ENCODE assay signal across 8 mouse cellular contexts in the genomic region with DNA sequence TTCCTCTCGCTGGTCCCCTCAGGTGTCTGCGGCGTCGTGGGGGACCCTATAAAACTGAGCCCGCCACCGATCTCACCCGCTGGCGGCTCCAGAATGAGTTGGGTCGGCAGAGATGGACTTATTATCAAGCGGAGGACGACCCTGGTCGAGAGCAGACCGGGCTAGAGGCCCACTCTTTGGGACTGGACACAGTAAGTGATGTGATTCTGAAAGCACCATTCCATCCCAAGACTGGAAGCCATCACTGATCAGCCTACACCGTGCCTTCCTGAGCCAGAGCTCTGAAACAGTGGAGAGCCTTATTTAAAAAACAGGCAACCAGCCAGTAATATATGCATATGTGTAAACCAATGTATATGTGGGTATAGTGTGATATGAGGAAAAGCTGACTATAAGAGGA. TPM values are rescaled to one million over a fixed set of nuclear protein-coding genes. Genes with fewer than 3 reads are reported as not detected.
DNase-seq lines count a peak whose midpoint lies in the region; ATAC-seq and TF ChIP-seq lines count a peak whose summit lies in the region.

No protein-coding gene starts in this region.

- H3K27ac ChIP-seq in heart, embryonic 14.5 days (replicated peaks in 1 of 2; ENCODE audit: control insufficient read depth in 1 of 2, insufficient read depth in 1 of 2, low read depth in 2 of 2, low read length in 2 of 2), result peak overlapping the region; percentile 28 to 48; a peak in 3 of 4 replicates
- peak overlapping the region; percentile 27 for H3K27ac ChIP-seq in heart, postnatal 0 days (ENCODE audit: low read depth)
- peak overlapping the region; percentile 21; the same call in 1 of the 2 replicates for H3K27ac ChIP-seq in midbrain, embryonic 11.5 days (ENCODE audit: low read depth, low read length)

- H3K4me2 ChIP-seq in heart, embryonic 14.5 days (ENCODE audit: low read length), result peak overlapping the region; percentile 90
- H3K4me2 ChIP-seq in heart, postnatal 0 days (ENCODE audit: low read depth, low read length), result peak overlapping the region; percentile 86
- H3K4me2 ChIP-seq in midbrain, embryonic 11.5 days, result peak overlapping the region; percentile 78

- DNase-seq in heart, postnatal 36 days, result no peak
- DNase-seq in MN1 (ENCODE audit: low spot score), result peak; percentile 31
- no peak for DNase-seq in heart, postnatal 0 days (ENCODE audit: low spot score)
- DNase-seq in midbrain, embryonic 11.5 days (ENCODE audit: low spot score, missing footprints), result no peak
- DNase-seq in layer of hippocampus, postnatal 14 days (ENCODE audit: low spot score in 2 of 2), result no peak
- DNase-seq in urinary bladder, postnatal 10 days (ENCODE audit: low spot score), result no peak
- no peak for DNase-seq in right cerebral cortex, postnatal 4 days

- no peaks in the 10 kb centered on the region for H3K9me3 ChIP-seq in heart, embryonic 14.5 days (ENCODE audit: control insufficient read depth, low read length)
- H3K9me3 ChIP-seq in heart, postnatal 0 days (replicated peaks; ENCODE audit: control insufficient read depth, low read length), result no peaks in the 10 kb centered on the region
- H3K9me3 ChIP-seq in midbrain, embryonic 11.5 days (ENCODE audit: control insufficient read depth, low read length), result no peaks in the 10 kb centered on the region

- intact Hi-C loops in heart, postnatal 36 days (cut with DNase I), result loop anchor here (5.0 kb wide), 1 partner anchor 205 kb away; no protein-coding TSS in a partner anchor

- peak overlapping the region; percentile 74 for H3K9ac ChIP-seq in heart, embryonic 14.5 days (ENCODE audit: low read length)
- H3K9ac ChIP-seq in heart, postnatal 0 days (replicated peaks; ENCODE audit: low read depth, low read length), result peak overlapping the region; percentile 45; the same call in 1 of the 2 replicates
- H3K9ac ChIP-seq in midbrain, embryonic 11.5 days (ENCODE audit: low read length), result peak overlapping the region; percentile 73

- 1% methylated on average over 14 of the region's 14 CpGs for WGBS in heart, embryonic 14.5 days
- WGBS in heart, postnatal 0 days, result 3% methylated on average over 14 of the region's 14 CpGs
- whole genome bisulfite sequencing in midbrain, embryonic 11.5 days, result 2% methylated on average over 14 of the region's 14 CpGs

- TF ChIP-seq EP300 in heart, postnatal 0 days (IDR thresholded peaks at IDR 0.05; ENCODE audit: low read depth), result no peak

- H3K4me1 ChIP-seq in heart, embryonic 14.5 days (ENCODE audit: control insufficient read depth in 2 of 2, insufficient read depth in 2 of 2, low read length in 2 of 2), result 0 out of 4 replicates have a peak, but pooled peaks cover 2 to 7% of the 10 kb centered on the region in 2 experiments
- H3K4me1 ChIP-seq in heart, postnatal 0 days (ENCODE audit: control insufficient read depth, insufficient read depth), result peaks cover 13% of the 10 kb centered on the region
- H3K4me1 ChIP-seq in midbrain, embryonic 11.5 days (ENCODE audit: control insufficient read depth, insufficient read depth, low read length), result peaks cover 14% of the 10 kb centered on the region

- no peak for ATAC-seq in heart, embryonic 14.5 days (ENCODE audit: insufficient number of reproducible peaks, insufficient read depth, low FRiP score, low read depth)
- no peak for ATAC-seq in heart, postnatal 0 days (ENCODE audit: insufficient read depth, low read depth)
- no peak; the same call in 1 of the 2 replicates for ATAC-seq in midbrain, embryonic 11.5 days (ENCODE audit: low FRiP score)

- TF ChIP-seq CTCF in heart, postnatal 0 days (IDR thresholded peaks at IDR 0.05; ENCODE audit: low read depth), result no peak

- no peaks in the 10 kb centered on the region for H3K27me3 ChIP-seq in heart, embryonic 14.5 days (ENCODE audit: control insufficient read depth, insufficient read depth, low read length)
- no peaks in the 10 kb centered on the region for H3K27me3 ChIP-seq in heart, postnatal 0 days (ENCODE audit: control insufficient read depth, insufficient read depth, low read length)
- H3K27me3 ChIP-seq in midbrain, embryonic 11.5 days (ENCODE audit: control insufficient read depth, insufficient read depth, low read length), result no peaks in the 10 kb centered on the region

- H3K36me3 ChIP-seq in heart, embryonic 14.5 days (ENCODE audit: control insufficient read depth, insufficient read depth, low read length), result peaks cover 33% of the 10 kb centered on the region
- H3K36me3 ChIP-seq in heart, postnatal 0 days (replicated peaks; ENCODE audit: control insufficient read depth, insufficient read depth, low read length), result peaks cover 24% of the 10 kb centered on the region; the same call in 1 of the 2 replicates
- H3K36me3 ChIP-seq in midbrain, embryonic 11.5 days (ENCODE audit: control insufficient read depth, insufficient read depth, low read length), result peaks cover 2% of the 10 kb centered on the region; the same call in 1 of the 2 replicates

- peak overlapping the region; percentile 56 to 70 for H3K4me3 ChIP-seq in heart, embryonic 14.5 days (ENCODE audit: control insufficient read depth in 1 of 2, insufficient read depth in 1 of 2, low read depth in 1 of 2, low read length in 2 of 2)
- peak overlapping the region; percentile 59 for H3K4me3 ChIP-seq in heart, postnatal 0 days (ENCODE audit: low read depth, low read length)
- peak overlapping the region; percentile 56 for H3K4me3 ChIP-seq in midbrain, embryonic 11.5 days (ENCODE audit: low read depth, low read length)

RNA-seq across cellular contexts. Expression of a gene that starts 0.4 kb away (rescaled TPM):
- polyA plus RNA-seq in heart, embryonic 14.5 days (2014; fragmentation: Nextera tagmentation; extraction: Ambion mirVana), result 5.3 and 11.6 TPM in 2 replicates
- 1 to 10 TPM; 8.0 to 8.2 TPM for total RNA-seq in heart, postnatal 36 days (2021)
- 4.9 and 9.0 TPM in 2 replicates for total RNA-seq in heart, postnatal 0 days (2014; rRNA removed; ENCODE audit: low replicate concordance)
- 5.7 and 7.8 TPM in 2 replicates for polyA plus RNA-seq in heart, postnatal 0 days (2015; fragmentation: Nextera tagmentation; extraction: Ambion mirVana)
- polyA plus RNA-seq in midbrain, embryonic 11.5 days (2014; fragmentation: Nextera tagmentation; extraction: Ambion mirVana), result 43.7 and 47.4 TPM in 2 replicates
- total RNA-seq in layer of hippocampus, postnatal 14 days (2021), result 10 to 100 TPM; 60.9 to 73.6 TPM

RNA-seq across cellular contexts. Expression of a gene that starts 30.2 kb away (rescaled TPM):
- not detected in 2 replicates for polyA plus RNA-seq in heart, embryonic 14.5 days (2014; fragmentation: Nextera tagmentation; extraction: Ambion mirVana)
- total RNA-seq in heart, postnatal 36 days (2021), result not detected
- not detected in 2 replicates for total RNA-seq in heart, postnatal 0 days (2014; rRNA removed; ENCODE audit: low replicate concordance)
- not detected in 2 replicates for polyA plus RNA-seq in heart, postnatal 0 days (2015; fragmentation: Nextera tagmentation; extraction: Ambion mirVana)
- not detected in 2 replicates for polyA plus RNA-seq in midbrain, embryonic 11.5 days (2014; fragmentation: Nextera tagmentation; extraction: Ambion mirVana)
- not detected for total RNA-seq in layer of hippocampus, postnatal 14 days (2021)

RNA-seq across cellular contexts. Expression of a gene that starts 43.6 kb away (rescaled TPM):
- polyA plus RNA-seq in heart, embryonic 14.5 days (2014; fragmentation: Nextera tagmentation; extraction: Ambion mirVana), result 2.4 and 3.1 TPM in 2 replicates
- total RNA-seq in heart, postnatal 36 days (2021), result not detected
- total RNA-seq in heart, postnatal 0 days (2014; rRNA removed; ENCODE audit: low replicate concordance), result 3.5 and 5.8 TPM in 2 replicates
- 4.5 and 5.6 TPM in 2 replicates for polyA plus RNA-seq in heart, postnatal 0 days (2015; fragmentation: Nextera tagmentation; extraction: Ambion mirVana)
- polyA plus RNA-seq in midbrain, embryonic 11.5 days (2014; fragmentation: Nextera tagmentation; extraction: Ambion mirVana), result not detected in 2 replicates
- total RNA-seq in layer of hippocampus, postnatal 14 days (2021), result not detected
